Mouse (Mus musculus) stomach, embryonic 14.5 days (tissue): ENCODE data around the gene Srek1. TPM values are rescaled to one million over a fixed set of nuclear protein-coding genes. Genes with fewer than 3 reads are reported as not detected.

Experiments used
- ATAC-seq: fragments of 200-750 bp; cut with Nextera tagmentation; 2 replicates; pipeline ENCODE4 v1.8.0; 2017; ENCODE audit warnings: low read depth, moderate TSS enrichment; ENCODE audit not compliant: insufficient number of reproducible peaks, insufficient read depth, low FRiP score
- H3K27ac ChIP-seq: fragments of 300-500 bp; sonication (generic); 2 replicates; pipeline ENCODE4 v1.5.1; 2014; ENCODE audit warnings: mild to moderate bottlenecking, low read length, moderate library complexity, mixed read lengths
- H3K27me3 ChIP-seq: fragments of 300-500 bp; sonication (generic); 2 replicates; pipeline ENCODE4 v1.6.1; 2014; ENCODE audit warnings: low read length, control low read depth, mixed read lengths; ENCODE audit not compliant: control insufficient read depth, insufficient read depth
- H3K36me3 ChIP-seq: fragments of 300-500 bp; sonication (generic); 2 replicates; pipeline ENCODE4 v1.6.1; 2014; ENCODE audit warnings: mild to moderate bottlenecking, control low read depth, low read length, moderate library complexity, mixed read lengths; ENCODE audit not compliant: control insufficient read depth, insufficient read depth
- H3K4me1 ChIP-seq: fragments of 300-500 bp; sonication (generic); 2 replicates; pipeline ENCODE4 v1.6.1; 2014; ENCODE audit warnings: low read length, control low read depth, mixed read lengths; ENCODE audit not compliant: control insufficient read depth, insufficient read depth
- H3K4me2 ChIP-seq: fragments of 300-500 bp; sonication (generic); replicated peaks from 2 replicates; pipeline ENCODE4 v1.6.1; 2014; ENCODE audit warnings: low read depth, low read length, control low read depth
- H3K4me3 ChIP-seq: fragments of 300-500 bp; sonication (generic); 2 replicates; pipeline ENCODE4 v1.5.1; 2014; ENCODE audit warnings: low read depth, low read length, control low read depth
- H3K9ac ChIP-seq: fragments of 300-500 bp; sonication (generic); replicated peaks from 2 replicates; pipeline ENCODE4 v1.6.1; 2014; ENCODE audit warnings: low read depth, mild to moderate bottlenecking, control low read depth, low read length, moderate library complexity, mixed read lengths
- H3K9me3 ChIP-seq: fragments of 300-500 bp; sonication (generic); 2 replicates; pipeline ENCODE4 v1.6.1; 2016; ENCODE audit warnings: low read depth, low read length, control low read depth; ENCODE audit not compliant: control insufficient read depth
- WGBS: fragments of 180-500 bp; shearing (Covaris S2); extraction: QIAGEN DNeasy Blood & Tissue Kit; methylation state at CpG from one replicate; pipeline ENCODE4 v1.1.7; 2014; 5-methylcytosine and 5-hydroxymethylcytosine counted together
- polyA plus RNA-seq: library from polyadenylated mRNA; unstranded; fragments of >200 nt; fragmentation: Nextera tagmentation; extraction: Ambion mirVana; gene quantifications from 2 replicates; pipeline ENCODE4 v1.2.1, GENCODE M21; 2014

Srek1 gene
- 124 and 133 TPM in 2 replicates for polyA plus RNA-seq

DNA sequence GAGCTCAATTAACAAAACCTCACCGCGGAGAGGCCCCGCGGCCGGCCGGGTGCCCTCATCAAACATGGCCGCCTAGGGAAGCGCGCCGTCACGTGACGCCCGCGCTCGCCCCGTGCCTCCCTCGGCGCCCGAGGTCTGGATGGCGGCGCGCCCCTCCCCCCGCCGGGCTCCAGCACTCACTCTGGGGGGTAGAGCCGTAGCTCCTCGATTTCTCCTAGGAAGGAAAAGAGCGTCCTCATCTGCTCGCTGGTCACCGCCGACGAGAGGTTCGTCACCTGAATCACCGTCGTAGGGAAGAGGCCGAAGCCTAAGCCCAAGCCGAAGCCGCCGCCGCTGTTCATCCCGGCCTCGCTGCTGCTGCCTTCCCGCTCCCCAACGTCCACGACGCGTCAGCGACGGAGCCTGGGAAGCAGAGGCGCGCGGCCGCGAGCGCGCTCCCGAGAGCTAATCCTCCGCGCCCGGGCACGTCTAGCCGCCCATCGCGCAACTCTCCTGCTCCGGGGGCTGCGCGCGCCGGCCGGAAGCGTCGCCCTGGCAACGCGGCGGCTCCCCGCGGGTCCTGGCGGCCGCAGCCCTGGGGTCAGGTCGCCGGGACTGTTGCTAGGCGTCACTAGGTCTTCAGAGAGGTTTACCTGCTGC is at the start of gene Srek1:
Srek1 (minus strand) TSS at position 490 of the 639 bp plus-strand sequence.
- H3K36me3 ChIP-seq = peaks cover 4% of the 10 kb centered on the region; the same call in 1 of the 2 replicates
- peak; percentile 93 for ATAC-seq
- H3K4me2 ChIP-seq = peak within 1 kb of the TSS; percentile 49
- H3K4me3 ChIP-seq = peak within 1 kb of the TSS; percentile 63
- no peaks in the 10 kb centered on the region for H3K27me3 ChIP-seq
- no peaks in the 10 kb centered on the region for H3K9me3 ChIP-seq
- peaks cover 10% of the 10 kb centered on the region for H3K4me1 ChIP-seq
- peak within 1 kb of the TSS; percentile 98 for H3K27ac ChIP-seq
- peak within 1 kb of the TSS; percentile 86 for H3K9ac ChIP-seq
- under 1% methylated on average over 80 of the region's 81 CpGs for WGBS

DNA sequence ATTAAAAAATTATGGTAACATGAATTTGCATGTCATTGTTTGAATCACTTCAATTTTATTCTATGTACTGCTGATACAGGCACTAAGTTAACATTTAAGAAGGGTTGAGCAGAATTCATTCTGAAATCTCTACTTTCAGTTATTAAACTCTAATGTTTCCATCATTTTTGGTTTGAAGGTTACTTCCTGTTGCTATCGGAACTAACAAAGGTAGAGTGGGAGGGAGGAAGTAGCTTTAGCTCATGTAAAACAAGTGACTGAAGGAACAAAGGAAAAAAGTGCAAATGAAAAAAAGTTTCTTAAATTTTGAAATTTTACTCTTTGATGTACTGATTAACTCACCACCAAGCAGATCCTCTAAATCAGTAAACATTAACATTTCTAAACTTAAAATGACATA is 47.9 kb upstream of the Srek1 start:
- ATAC-seq = no peak
- Histone ChIP-seq H3K27me3 (no peaks in the 10 kb centered on the region), H3K36me3 (peaks cover 30% of the 10 kb centered on the region), H3K4me1 (no peaks in the 10 kb centered on the region), H3K4me2 (no peak overlapping the region), H3K27ac (no peak overlapping the region), H3K9ac (no peak overlapping the region), H3K4me3 (no peak overlapping the region), H3K9me3 (no peaks in the 10 kb centered on the region)
- 87% methylated on average over 1 of the region's 1 CpGs for WGBS

DNA sequence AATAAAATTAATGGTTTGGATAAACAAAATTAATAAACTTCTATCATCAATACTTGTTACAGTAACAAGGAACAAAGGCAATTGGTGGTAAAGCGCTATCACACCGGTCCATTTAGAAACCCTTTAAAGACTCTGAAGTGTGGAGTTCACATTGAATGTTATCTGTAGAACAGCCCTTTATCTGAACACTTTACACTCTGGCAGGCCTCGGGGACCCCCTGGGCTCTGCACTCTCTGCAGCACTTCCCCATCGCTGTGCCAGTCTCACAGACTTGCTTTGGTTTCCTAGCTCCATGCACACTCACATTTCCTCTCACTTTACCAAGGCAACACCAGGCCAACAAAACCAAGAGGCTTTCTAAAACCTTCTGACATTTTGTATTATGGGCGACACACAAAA is 45.0 kb upstream of the Srek1 start:
- no peak overlapping the region for H3K4me3 ChIP-seq
- H3K36me3 ChIP-seq = peaks cover 27% of the 10 kb centered on the region
- H3K4me2 ChIP-seq = no peak overlapping the region
- no peaks in the 10 kb centered on the region for H3K9me3 ChIP-seq
- ATAC-seq = no peak
- no peak overlapping the region for H3K9ac ChIP-seq
- no peak overlapping the region for H3K27ac ChIP-seq
- no peaks in the 10 kb centered on the region for H3K4me1 ChIP-seq
- H3K27me3 ChIP-seq = no peaks in the 10 kb centered on the region
- WGBS = 74% methylated on average over 5 of the region's 5 CpGs

DNA sequence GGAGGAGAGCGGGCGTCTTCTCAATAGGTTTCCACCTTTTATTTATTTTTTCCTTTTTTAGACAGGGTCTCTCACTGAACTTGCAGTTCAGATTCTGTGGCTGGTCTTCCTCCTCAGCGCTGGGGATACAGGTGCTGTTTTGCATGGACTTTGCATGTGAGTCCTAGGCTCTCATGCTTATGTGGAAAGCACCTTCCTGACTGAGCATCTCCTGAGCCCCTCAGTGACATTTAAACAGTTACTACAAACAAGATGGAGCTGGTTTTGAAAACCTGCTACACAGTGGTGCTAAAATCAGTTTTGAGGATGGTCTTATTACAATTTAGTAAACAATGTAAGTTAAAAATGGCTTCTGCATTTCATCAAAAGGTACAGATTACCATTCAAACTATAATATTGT is 43.5 kb upstream of the Srek1 start:
- no peak for ATAC-seq
- Histone ChIP-seq H3K4me2 (no peak overlapping the region), H3K27me3 (no peaks in the 10 kb centered on the region), H3K4me3 (no peak overlapping the region), H3K9me3 (no peaks in the 10 kb centered on the region), H3K4me1 (no peaks in the 10 kb centered on the region), H3K36me3 (peaks cover 20% of the 10 kb centered on the region), H3K27ac (no peak overlapping the region), H3K9ac (no peak overlapping the region)
- WGBS = 92% methylated on average over 3 of the region's 3 CpGs

DNA sequence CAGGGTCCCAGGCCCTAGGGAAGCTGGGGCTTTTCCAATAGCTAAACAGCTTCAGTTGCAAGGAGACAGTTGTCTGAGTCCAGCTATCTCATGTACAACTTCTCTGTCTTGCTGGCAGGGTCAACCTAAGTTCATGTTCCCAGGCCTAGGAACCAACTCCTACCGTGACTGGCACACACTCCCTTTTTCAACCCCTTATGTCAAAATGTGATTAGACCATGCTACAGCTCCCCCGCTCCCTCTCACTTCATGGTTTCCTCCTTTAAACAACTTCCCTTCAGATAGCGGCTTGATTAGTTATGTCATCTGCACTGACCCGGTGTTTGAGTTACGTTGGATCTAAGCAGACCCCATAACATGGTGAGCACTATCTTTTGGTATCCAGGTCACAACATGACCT is 33.1 kb upstream of the Srek1 start:
- no peaks in the 10 kb centered on the region for H3K9me3 ChIP-seq
- H3K36me3 ChIP-seq = peaks cover 1% of the 10 kb centered on the region; the same call in 1 of the 2 replicates
- H3K4me2 ChIP-seq = no peak overlapping the region
- H3K4me3 ChIP-seq = no peak overlapping the region
- no peaks in the 10 kb centered on the region for H3K27me3 ChIP-seq
- 59% methylated on average over 5 of the region's 5 CpGs for WGBS
- no peak overlapping the region for H3K27ac ChIP-seq
- H3K9ac ChIP-seq = no peak overlapping the region
- no peaks in the 10 kb centered on the region for H3K4me1 ChIP-seq
- no peak for ATAC-seq

DNA sequence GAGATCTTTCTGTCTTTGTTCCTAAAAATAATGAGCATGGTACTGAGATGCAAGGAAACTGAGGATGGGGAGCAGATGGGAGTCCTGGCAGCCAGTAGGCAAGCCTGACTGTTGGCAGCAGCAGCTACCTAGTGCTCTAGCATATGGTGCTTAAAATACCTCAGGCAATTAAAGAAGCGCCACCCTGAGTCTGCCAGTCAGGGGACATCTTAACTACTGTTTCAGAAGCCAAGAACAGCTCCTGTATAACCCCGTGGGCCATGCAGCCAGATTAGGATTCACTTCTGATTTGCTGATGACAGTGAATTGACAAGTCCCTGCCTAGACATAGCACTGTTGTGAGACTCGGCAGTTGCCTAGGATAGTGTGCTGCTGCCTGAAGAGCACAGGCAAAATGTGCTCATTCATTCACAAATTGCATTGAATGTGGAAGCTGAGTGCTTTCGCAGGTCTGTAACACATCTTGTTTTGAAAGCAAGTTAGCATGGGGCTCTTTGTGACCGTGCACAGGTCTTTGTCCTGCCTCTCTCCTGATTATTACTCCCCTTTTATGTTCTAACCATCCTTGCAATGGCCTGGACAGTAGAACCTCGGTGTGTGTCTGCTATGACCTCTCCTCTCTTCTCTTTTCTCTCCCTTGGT is 31.9 kb upstream of the Srek1 start:
- Histone ChIP-seq H3K27me3 (no peaks in the 10 kb centered on the region), H3K36me3 (no peaks in the 10 kb centered on the region), H3K27ac (no peak overlapping the region), H3K9me3 (no peaks in the 10 kb centered on the region), H3K9ac (no peak overlapping the region), H3K4me3 (no peak overlapping the region), H3K4me2 (no peak overlapping the region), H3K4me1 (no peaks in the 10 kb centered on the region)
- 65% methylated on average over 6 of the region's 6 CpGs for WGBS
- ATAC-seq = no peak

DNA sequence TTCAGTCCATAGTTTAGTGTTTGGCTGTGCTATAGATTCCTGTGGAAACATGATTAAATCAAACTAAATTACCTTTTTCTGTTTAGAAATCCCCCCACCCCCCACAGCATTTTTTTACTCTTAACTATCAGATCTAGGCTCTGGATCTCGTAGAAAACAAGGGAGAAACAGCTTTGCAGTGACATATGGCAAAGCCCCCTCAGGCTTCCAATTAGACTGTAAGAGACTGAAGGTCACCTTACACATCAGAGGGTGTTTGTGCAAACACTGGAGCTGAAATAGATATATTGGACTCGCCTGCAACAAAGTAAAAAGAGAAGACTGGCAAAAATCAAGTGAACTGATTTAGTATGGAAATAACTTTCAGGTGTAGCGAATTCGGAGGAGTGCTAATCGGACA is 29.3 kb upstream of the Srek1 start:
- H3K4me1 ChIP-seq = no peaks in the 10 kb centered on the region
- 76% methylated on average over 5 of the region's 5 CpGs for WGBS
- H3K4me3 ChIP-seq = no peak overlapping the region
- no peak overlapping the region for H3K4me2 ChIP-seq
- H3K27me3 ChIP-seq = no peaks in the 10 kb centered on the region
- no peak for ATAC-seq
- H3K9me3 ChIP-seq = no peaks in the 10 kb centered on the region
- no peak overlapping the region for H3K27ac ChIP-seq
- no peak overlapping the region for H3K9ac ChIP-seq
- no peaks in the 10 kb centered on the region for H3K36me3 ChIP-seq

DNA sequence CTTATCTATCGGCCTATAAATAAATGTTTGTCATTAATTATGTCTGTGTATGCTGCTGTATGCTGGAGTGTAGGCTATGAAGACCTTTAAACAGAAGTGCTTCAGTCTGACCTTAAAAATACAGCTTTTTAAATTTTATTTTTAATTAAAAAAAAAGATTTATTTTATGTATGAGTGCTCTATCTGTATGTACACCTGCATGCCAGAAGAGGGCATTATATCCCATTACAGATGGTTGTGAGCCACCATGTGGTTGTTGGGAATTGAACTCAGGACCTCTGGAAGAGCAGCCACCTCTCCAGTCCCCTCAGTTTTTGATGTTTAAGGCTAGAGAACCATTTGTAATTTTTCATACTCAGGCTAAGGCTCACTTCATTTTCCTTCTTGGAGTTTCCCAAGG is 26.6 kb upstream of the Srek1 start:
- no peaks in the 10 kb centered on the region for H3K27me3 ChIP-seq
- no peak for ATAC-seq
- no peak overlapping the region for H3K9ac ChIP-seq
- no peaks in the 10 kb centered on the region for H3K4me1 ChIP-seq
- H3K27ac ChIP-seq = no peak overlapping the region
- no peak overlapping the region for H3K4me2 ChIP-seq
- 85% methylated on average over 1 of the region's 1 CpGs for WGBS
- no peaks in the 10 kb centered on the region for H3K36me3 ChIP-seq
- no peak overlapping the region for H3K4me3 ChIP-seq
- H3K9me3 ChIP-seq = no peaks in the 10 kb centered on the region
